Mouse (Mus musculus) gonadal fat pad, adult 2 months (tissue): ENCODE results near the gene Lypd3. TPM values are rescaled to one million over a fixed set of nuclear protein-coding genes. Genes with fewer than 3 reads are reported as not detected.
"Not testable (repeated sequence)": the region's sequence is repeated elsewhere in the genome, so short reads cannot be mapped to it uniquely, and the experiment has no call there.

ENCODE experiments used
- DNase-seq: peaks from one replicate; pipeline ENCODE4 v3.0.0-alpha.2; 2012; ENCODE audit warnings: low read depth
- polyA plus RNA-seq: library from polyadenylated mRNA; depleted of rRNA; stranded (reverse); fragments of >200 nt; gene quantifications from 2 replicates; pipeline ENCODE4 v1.2.3, GENCODE M21; 2012; rRNA removed

Lypd3 gene
- polyA plus RNA-seq, 1 experiment, result 1.5 TPM

- DNase-seq, result no peak
These were observed 25.0 kb downstream of the Lypd3 start for GRCm38 (mm10) chr7:24661118-24661904.

DNA sequence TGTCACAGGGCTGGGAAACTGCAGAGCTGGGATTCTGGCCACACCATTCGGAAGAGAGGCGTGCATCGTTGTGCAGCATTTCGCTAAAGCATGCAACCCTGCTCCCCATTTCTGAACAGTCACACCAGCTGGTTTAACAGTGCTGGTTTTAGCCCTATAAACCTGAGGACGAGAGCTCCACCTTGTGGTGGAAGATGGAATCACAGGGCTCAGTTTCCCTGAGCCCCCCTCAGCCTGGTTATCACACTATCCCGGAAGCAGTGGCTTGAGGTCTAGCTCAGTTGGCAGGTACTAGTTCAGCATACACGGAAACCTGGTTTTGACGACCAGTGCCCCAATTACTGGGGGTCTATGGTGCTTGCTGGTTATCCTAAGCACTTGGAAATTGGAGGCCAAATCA, 26.2 kb downstream of the Lypd3 start:
- DNase-seq, result no peak

GRCm38 (mm10) chr7:24664301-24664700, 28.0 kb downstream of the Lypd3 start:
- DNase-seq, result no peak

GRCm38 (mm10) chr7:24664959-24665358, 28.6 kb downstream of the Lypd3 start:
- DNase-seq, result no peak

GRCm38 (mm10) chr7:24671944-24672439, 35.6 kb downstream of the Lypd3 start:
- no peak for DNase-seq

GRCm38 (mm10) chr7:24676575-24676974, 40.2 kb downstream of the Lypd3 start, which contains the start of gene Tex101:
Tex101 (minus strand) TSS chr7:24676675.
- no peak for DNase-seq

DNA sequence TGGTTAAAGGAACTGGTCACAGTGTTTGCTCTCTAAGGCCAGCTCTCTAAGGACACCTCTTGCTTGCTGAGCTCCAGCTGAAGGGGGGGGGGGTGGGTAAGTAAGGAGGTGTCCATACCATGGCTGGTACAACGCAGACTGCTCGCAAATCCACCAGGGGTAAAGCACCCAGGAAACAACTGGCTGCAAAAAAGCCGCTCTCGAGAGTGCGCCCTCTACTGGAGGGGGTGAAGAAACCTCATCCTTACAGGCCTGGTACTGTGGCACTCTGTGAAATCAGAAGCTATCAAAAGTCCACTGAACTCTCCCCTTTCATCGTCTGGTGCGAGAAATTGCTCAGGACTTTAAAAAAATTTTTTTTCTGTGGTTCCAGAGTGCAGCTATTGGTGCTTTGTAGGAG, 47.8 kb downstream of the Lypd3 start:
- DNase-seq, result not testable (repeated sequence)

DNA sequence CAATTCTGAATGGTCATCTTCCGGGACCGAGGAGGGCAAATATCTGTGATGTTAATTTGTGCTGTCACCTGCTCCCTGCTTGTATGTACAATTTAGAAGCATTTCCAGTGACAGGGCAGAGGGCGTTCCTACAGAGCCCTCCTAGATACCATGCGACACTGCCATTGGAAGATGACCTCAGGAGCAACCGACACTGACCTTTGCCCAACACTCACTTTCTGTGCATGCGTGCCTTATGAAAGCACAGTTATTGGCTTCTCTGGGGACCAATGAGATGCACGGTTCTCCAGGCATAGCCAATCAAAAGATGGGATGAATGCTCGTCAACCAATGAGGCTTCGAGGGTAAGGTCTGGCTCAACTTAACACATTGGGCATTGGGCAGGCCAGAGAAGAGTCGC, 51.2 kb downstream of the Lypd3 start:
- not testable (repeated sequence) for DNase-seq

Other genes starting within 250 kb of the Lypd3 start
- 51.5 and 58.6 TPM in 2 replicates for gene Smg9, start 236.9 kb upstream of the Lypd3 start, polyA plus RNA-seq
- 7.9 and 10.0 TPM in 2 replicates for gene Irgc1, start 184.3 kb upstream of the Lypd3 start, polyA plus RNA-seq
- 7.1 and 11.3 TPM in 2 replicates for gene Plaur, start 174.1 kb upstream of the Lypd3 start, polyA plus RNA-seq
- 3.0 and 5.7 TPM in 2 replicates for gene Cadm4, start 154.5 kb upstream of the Lypd3 start, polyA plus RNA-seq
- gene Zfp428, start 129.5 kb upstream of the Lypd3 start, polyA plus RNA-seq, result 5.2 and 6.6 TPM in 2 replicates
- 0.35 and 0.72 TPM in 2 replicates for gene AC161166.1, start 124.1 kb upstream of the Lypd3 start, polyA plus RNA-seq
- 16.0 TPM in 2 replicates for gene Irgq, start 105.9 kb upstream of the Lypd3 start, polyA plus RNA-seq
- 0.32 and 0.41 TPM in 2 replicates for gene Pinlyp, start 90.4 kb upstream of the Lypd3 start, polyA plus RNA-seq
- gene Xrcc1, start 90.3 kb upstream of the Lypd3 start, polyA plus RNA-seq, result 39.2 and 43.6 TPM in 2 replicates
- 13.5 and 17.7 TPM in 2 replicates for gene Ethe1, start 49.0 kb upstream of the Lypd3 start, polyA plus RNA-seq
- 0.04 and 0.06 TPM in 2 replicates for gene Zfp575, start 48.9 kb upstream of the Lypd3 start, polyA plus RNA-seq
- 2.4 and 3.4 TPM in 2 replicates for gene Phldb3, start 25.8 kb upstream of the Lypd3 start, polyA plus RNA-seq
- 0.58 TPM in 1 of 2 replicates, not detected in the other for gene Tex101, start 40.1 kb downstream of the Lypd3 start, polyA plus RNA-seq
- 0.18 TPM in 1 of 2 replicates, not detected in the other for gene BC049730, start 72.7 kb downstream of the Lypd3 start, polyA plus RNA-seq
- gene Gm4763, start 90.4 kb downstream of the Lypd3 start, polyA plus RNA-seq, result 0.25 TPM in 1 of 2 replicates, not detected in the other
- gene Cd177, start 123.8 kb downstream of the Lypd3 start, polyA plus RNA-seq, result 1.1 and 3.3 TPM in 2 replicates
- 533 and 579 TPM in 2 replicates for gene Ceacam10, start 140.7 kb downstream of the Lypd3 start, polyA plus RNA-seq
- 2.1 and 2.2 TPM in 2 replicates for gene Gm9844, start 225.7 kb downstream of the Lypd3 start, polyA plus RNA-seq
- gene Lypd4, start 233.4 kb downstream of the Lypd3 start, polyA plus RNA-seq, result 1.4 and 2.8 TPM in 2 replicates
- gene Dmrtc2, start 233.5 kb downstream of the Lypd3 start, polyA plus RNA-seq, result 0.38 and 0.39 TPM in 2 replicates
- gene Rps19, start 247.8 kb downstream of the Lypd3 start, polyA plus RNA-seq, result 468 and 584 TPM in 2 replicates